Mouse (Mus musculus) left cerebral cortex, postnatal 10 days (tissue): ENCODE measurements at regions not wholly inside any gene's neighbourhood (a gene's known extent, or its start where the extent isn't known, plus 50 kb on each side); places are given as distances from the start of the nearest gene placed in this dataset.
A peak's percentile ranks its signal among the peaks of the same experiment; 100 is the strongest.

ENCODE experiments used
- DNase-seq, 2 experiments: peaks; one replicate each; pipeline ENCODE4 v3.0.0; 2021 to 2022; ENCODE audit warnings: low spot score in 2 of 2, mixed read lengths in 1 of 2; ENCODE audit errors: extremely low spot score in 1 of 2
- intact Hi-C: fragments of 180-260 bp; cut with DNase I; formaldehyde crosslinking; loops from one replicate; pipeline ENCODE4 v1.15.1; 2025

DNA sequence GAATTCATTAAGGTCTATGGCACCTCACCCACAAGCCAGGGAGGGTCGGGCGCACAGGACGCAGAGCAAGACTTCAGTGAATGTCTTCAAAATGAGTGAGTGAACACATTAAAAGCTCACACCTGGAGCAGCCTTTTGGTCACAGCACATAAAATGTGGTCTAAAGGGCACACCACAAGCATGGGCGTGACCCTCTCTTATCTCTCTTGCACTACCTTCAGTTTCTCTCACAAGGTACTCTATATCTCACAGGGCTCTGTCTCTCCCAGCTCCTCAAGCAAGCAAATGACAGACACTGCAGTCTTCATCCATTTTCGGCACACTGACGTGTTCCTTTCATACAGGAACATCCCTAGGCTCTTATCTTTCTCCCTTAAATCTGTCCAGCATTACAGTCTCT, 444.0 kb downstream of the Slc16a7 start:
- DNase-seq = no peak
- intact Hi-C loops = no loop called here

DNA sequence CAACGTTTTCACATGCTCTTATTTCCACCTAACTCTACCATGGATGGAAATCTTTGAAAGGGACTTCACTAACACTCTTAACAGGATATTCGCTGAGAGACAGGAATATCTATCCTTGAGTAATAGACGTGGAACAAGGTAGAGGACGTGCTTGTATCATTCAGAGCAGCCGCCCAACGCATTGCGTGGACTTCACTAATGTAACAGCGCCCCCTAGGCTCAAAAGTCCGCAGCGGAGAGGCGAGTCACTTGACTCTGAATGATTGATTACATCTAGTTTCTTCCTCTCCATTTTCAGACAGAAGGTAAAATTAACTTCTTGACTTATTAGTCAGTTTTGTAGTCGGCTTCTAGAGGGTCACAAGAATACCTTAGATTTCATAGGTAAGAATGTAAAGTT, 447.1 kb downstream of the Slc16a7 start:
- intact Hi-C loops = no loop called here
- no peak for DNase-seq

GRCm38 (mm10) chr10:124927218-124927617, 462.0 kb downstream of the Slc16a7 start:
- intact Hi-C loops = no loop called here

DNA sequence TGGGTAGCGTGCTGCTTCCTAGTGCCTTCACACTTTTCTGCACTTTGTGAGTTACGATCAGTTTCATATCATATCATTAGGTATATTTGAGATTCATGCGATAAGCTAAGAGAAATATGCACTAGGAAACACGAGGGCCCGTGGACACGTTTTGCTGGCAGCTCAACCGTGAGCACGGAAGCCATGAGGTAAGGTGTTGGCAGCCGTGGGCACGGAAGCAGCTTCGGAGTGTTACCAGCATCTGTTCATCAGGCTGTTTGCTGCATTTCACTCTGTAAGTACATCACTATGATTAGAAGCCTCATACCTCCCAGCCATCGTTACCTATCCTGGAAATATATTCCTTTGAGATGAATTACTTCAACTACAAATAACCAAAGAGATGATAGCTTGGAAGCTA, 489.2 kb downstream of the Slc16a7 start:
- intact Hi-C loops = no loop called here
- DNase-seq = peak; percentile 1 to 23

More at GRCm38 (mm10) chr10:124927218-124927617, 462.0 kb downstream of the Slc16a7 start:
- no peak for DNase-seq

GRCm38 (mm10) chr10:124878525-124878924, 510.7 kb downstream of the Slc16a7 start:
- intact Hi-C loops = no loop called here

DNA sequence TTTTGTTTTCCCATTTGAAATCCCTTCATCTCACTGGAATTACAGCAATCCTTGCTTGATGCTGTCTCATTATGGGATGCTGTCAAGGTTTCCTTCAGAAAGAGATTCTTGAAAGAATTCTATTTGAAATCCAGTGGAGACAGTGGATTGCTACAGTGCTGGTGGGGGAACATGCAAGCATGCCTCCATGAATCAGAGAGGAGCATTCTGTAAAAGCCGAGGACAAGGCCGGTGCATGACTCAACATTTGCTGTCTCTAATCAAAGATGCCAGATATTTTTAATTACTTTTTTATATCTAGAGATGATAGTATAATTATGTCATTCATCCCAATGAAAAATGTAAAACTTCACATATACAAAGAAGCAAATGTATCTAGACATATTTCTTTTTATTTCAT, 511.6 kb downstream of the Slc16a7 start:
- intact Hi-C loops = no loop called here

More at GRCm38 (mm10) chr10:124878525-124878924, 510.7 kb downstream of the Slc16a7 start:
- DNase-seq = no peak

DNA sequence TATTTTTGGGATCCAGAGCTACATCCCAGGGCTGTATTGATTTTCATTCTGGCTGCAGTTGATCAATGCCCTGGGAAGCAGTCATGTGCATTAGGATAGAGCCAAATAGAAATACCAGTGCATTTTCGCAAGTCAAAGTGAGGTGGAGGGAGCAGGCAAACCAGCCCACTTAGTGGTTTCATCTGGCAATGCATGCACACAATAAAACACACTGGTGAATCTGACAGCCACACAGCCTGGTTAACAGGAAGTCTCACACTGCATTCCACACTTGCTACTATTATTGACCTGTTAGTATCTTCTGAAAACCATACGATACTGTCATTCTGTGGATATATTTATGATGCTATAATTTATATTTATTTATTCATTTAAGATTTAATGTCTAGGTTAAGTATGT, 517.1 kb downstream of the Slc16a7 start:
- intact Hi-C loops = no loop called here
- no peak for DNase-seq

More for the DNA sequence above, 511.6 kb downstream of the Slc16a7 start:
- no peak for DNase-seq

DNA sequence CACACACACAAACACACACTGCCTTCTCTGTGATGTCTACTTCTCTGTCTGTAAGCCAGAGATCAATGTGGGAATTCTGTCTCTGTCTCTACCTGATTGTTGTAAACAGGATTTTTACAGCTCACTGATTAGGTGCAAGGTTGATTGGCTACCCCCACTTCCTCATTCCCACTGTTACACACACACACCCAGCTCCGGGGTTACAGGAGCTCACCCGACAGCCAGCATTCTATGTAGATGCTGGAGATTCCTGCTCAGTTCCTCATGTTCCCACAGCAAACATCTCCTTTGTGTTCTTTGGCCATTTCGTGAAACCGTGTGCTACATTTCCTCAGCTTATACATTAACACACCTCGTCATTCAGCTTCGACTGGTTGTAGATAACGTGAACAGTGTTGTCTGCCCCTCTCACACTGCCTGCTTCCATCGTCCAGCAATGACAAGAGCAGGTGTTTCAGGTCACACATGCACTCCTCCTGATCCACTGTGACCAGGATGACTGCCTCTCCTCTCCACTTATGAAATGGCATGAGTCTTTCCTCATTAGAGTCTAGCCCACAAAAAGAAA, 546.6 kb downstream of the Slc16a7 start:
- DNase-seq = no peak
- intact Hi-C loops = no loop called here

- no peak for DNase-seq
- intact Hi-C loops = no loop called here
Measured at GRCm38 (mm10) chr10:124833930-124834329, 555.3 kb downstream of the Slc16a7 start.

GRCm38 (mm10) chr10:124803997-124804614, 585.2 kb downstream of the Slc16a7 start:
- intact Hi-C loops = no loop called here
- no peak for DNase-seq
